Mouse (Mus musculus) heart, embryonic 15.5 days (tissue): ENCODE data around the gene Prune2. TPM values are rescaled to one million over a fixed set of nuclear protein-coding genes. Genes with fewer than 3 reads are reported as not detected.

Experiments used
- ATAC-seq: fragments of 200-750 bp; cut with Nextera tagmentation; replicated peaks from 2 replicates; pipeline ENCODE4 v1.8.0; 2017; ENCODE audit warnings: low read depth, moderate TSS enrichment; ENCODE audit not compliant: insufficient number of reproducible peaks, insufficient read depth, low FRiP score
- H3K27ac ChIP-seq: fragments of 300-500 bp; sonication (generic); 2 replicates; pipeline ENCODE4 v1.5.1; 2015; ENCODE audit warnings: mild to moderate bottlenecking, inconsistent platforms
- H3K27me3 ChIP-seq: fragments of 300-500 bp; sonication (generic); 2 replicates; pipeline ENCODE4 v1.6.1; 2015; ENCODE audit warnings: inconsistent platforms
- H3K36me3 ChIP-seq: fragments of 300-500 bp; sonication (generic); 2 replicates; pipeline ENCODE4 v1.6.1; 2015; ENCODE audit warnings: mild to moderate bottlenecking, inconsistent platforms
- H3K4me1 ChIP-seq: fragments of 300-500 bp; sonication (generic); replicated peaks from 2 replicates; pipeline ENCODE4 v1.6.1; 2015; ENCODE audit warnings: inconsistent platforms
- H3K4me2 ChIP-seq: fragments of 300-500 bp; sonication (generic); 2 replicates; pipeline ENCODE4 v1.6.1; 2015; ENCODE audit warnings: inconsistent platforms, mild to moderate bottlenecking, moderate library complexity
- H3K4me3 ChIP-seq: fragments of 300-500 bp; sonication (generic); 2 replicates; pipeline ENCODE4 v1.5.1; 2015; ENCODE audit warnings: mild to moderate bottlenecking, inconsistent platforms
- H3K9ac ChIP-seq: fragments of 300-500 bp; sonication (generic); 2 replicates; pipeline ENCODE4 v1.6.1; 2015; ENCODE audit warnings: mild to moderate bottlenecking, inconsistent platforms
- H3K9me3 ChIP-seq: fragments of 300-500 bp; sonication (generic); replicated peaks from 2 replicates; pipeline ENCODE4 v1.6.1; 2016; ENCODE audit warnings: inconsistent platforms
- WGBS: fragments of 180-500 bp; shearing (Covaris S2); methylation state at CpG from one replicate; pipeline ENCODE4 v1.1.7; 2015; ENCODE audit warnings: mixed read lengths; 5-methylcytosine and 5-hydroxymethylcytosine counted together
- polyA plus RNA-seq: library from polyadenylated mRNA; unstranded; fragments of >200 nt; fragmentation: Nextera tagmentation; extraction: Ambion mirVana; gene quantifications from 2 replicates; pipeline ENCODE4 v1.2.1, GENCODE M21; 2015

The Prune2 gene
- polyA plus RNA-seq, 1 experiment from 2014 or later, result 6.5 TPM

DNA sequence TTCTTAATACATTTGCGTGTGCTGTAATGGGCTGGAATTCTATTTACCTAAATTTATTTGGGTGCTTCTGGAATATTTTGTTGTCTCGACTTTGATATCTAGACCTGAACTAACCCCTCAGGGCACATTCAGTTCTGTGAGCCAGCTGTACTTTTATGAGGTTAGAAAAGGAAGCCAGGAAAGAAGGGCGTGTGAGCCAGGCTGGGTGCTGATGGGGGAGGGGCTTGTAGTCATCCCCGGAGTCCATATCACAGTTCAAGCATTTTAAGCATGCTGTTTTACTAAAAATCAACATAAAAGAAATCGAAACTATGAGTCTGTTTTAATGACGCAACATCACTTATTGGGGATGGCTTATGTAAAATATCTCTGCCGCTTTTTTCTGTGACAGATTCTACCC is 42.0 kb downstream of the Prune2 start:
- Histone ChIP-seq H3K27ac (no peak overlapping the region), H3K4me1 (no peaks in the 10 kb centered on the region), H3K27me3 (no peaks in the 10 kb centered on the region), H3K9me3 (no peaks in the 10 kb centered on the region), H3K9ac (no peak overlapping the region), H3K4me3 (no peak overlapping the region), H3K4me2 (no peak overlapping the region), H3K36me3 (no peaks in the 10 kb centered on the region)
- no peak for ATAC-seq
- WGBS, result 68% methylated on average over 7 of the region's 7 CpGs

DNA sequence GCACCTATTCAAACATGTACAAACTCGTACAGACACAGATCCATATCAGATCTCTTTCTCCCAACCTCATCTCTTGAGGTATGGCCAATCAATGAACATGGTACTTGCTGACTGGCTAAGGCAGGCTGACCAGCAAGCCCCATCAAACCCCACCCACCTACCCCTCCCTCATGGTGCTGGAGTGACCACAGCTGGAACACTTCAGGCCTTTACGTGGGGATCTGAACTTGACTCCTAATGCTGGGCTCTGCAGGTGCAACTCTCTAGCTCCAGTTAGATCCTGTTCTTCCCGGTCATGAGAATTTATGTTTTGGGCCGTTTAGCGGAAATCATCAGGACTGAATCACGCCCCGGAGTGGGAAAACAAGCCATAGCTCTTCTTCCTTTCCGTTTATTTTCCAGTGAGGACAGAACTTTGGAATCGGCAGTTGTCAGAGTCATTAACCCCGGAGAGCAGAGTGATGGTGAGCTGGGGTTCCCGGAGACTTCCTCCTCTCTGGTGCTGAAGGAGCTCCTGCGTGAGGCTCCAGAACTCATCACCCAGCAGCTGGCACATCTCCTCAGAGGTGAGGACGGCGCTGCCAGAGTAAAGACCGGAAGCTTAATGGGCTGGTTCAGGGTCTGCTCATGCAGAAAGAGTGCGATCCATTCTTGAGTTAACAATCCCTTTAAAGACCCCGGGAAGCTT is 50.4 kb downstream of the Prune2 start:
- no peaks in the 10 kb centered on the region for H3K36me3 ChIP-seq
- WGBS, result 67% methylated on average over 17 of the region's 17 CpGs
- no peak overlapping the region for H3K4me2 ChIP-seq
- peaks cover 4% of the 10 kb centered on the region for H3K4me1 ChIP-seq
- H3K9me3 ChIP-seq, result no peaks in the 10 kb centered on the region
- no peak for ATAC-seq
- no peak overlapping the region for H3K4me3 ChIP-seq
- H3K27me3 ChIP-seq, result no peaks in the 10 kb centered on the region
- H3K9ac ChIP-seq, result no peak overlapping the region
- H3K27ac ChIP-seq, result no peak overlapping the region

DNA sequence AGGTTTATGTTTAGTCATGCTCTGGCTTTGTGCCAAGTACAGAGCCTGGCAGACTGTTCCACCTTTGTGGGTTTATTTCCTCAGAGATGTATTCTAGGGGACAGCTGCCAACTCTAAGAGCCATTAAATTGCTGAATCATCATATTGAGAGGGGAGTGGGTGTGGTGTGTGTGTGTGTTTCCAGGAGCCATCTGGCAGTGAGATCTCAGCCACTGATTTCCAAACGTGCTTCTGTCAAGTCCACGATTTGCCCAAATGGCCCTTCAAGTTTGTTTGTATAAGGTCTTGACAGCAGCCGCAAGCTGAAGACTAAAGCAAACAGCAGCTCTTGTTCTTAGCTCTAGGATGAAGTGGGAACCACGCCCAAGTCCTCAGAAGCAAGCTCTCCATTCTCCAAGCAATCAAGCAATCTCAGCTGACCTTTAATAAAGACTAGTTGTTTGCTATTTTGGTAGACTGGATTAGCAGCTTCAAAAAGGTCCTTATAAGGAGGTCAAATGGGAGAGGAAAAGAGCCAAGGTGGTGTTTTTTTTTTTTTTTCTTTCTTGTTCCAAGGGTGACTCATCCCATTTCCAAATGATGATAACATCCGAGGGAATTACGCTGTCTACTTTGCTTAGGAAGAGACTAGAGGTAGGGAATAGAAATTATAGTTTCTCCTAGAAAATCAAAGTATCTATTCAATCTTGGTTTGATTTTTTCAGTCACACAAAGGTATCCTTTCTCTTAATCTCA is 55.5 kb downstream of the Prune2 start:
- no peak; the same call in 1 of the 2 replicates for ATAC-seq
- no peak overlapping the region for H3K4me3 ChIP-seq
- 12% methylated on average over 6 of the region's 6 CpGs for WGBS
- H3K36me3 ChIP-seq, result no peaks in the 10 kb centered on the region
- no peak overlapping the region for H3K4me2 ChIP-seq
- H3K27me3 ChIP-seq, result no peaks in the 10 kb centered on the region
- H3K27ac ChIP-seq, result no peak overlapping the region
- H3K9me3 ChIP-seq, result no peaks in the 10 kb centered on the region
- H3K9ac ChIP-seq, result no peak overlapping the region
- peaks cover 6% of the 10 kb centered on the region for H3K4me1 ChIP-seq

DNA sequence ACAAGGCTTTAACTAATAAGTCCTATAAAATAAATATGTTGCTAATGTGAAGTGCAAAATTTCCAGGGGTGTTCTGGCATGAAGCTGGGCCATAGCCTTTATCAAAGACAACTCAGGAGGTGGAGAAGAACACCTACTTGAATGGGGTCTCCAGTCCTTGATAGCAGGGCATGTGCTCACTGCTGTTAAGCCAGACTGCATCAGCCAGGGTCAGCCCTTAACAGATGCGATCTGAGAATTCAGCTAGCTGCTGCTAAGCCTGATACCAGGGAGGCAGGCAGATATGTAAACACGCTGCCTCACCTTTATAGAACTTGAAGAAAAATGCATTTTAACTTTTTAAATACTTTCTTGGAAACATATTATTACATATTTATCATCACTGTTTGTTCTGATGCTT is 57.2 kb downstream of the Prune2 start:
- no peaks in the 10 kb centered on the region for H3K27me3 ChIP-seq
- H3K36me3 ChIP-seq, result no peaks in the 10 kb centered on the region
- H3K9ac ChIP-seq, result no peak overlapping the region
- no peak overlapping the region for H3K4me3 ChIP-seq
- no peaks in the 10 kb centered on the region for H3K9me3 ChIP-seq
- peaks cover 6% of the 10 kb centered on the region for H3K4me1 ChIP-seq
- H3K4me2 ChIP-seq, result no peak overlapping the region
- ATAC-seq, result no peak
- 46% methylated on average over 2 of the region's 2 CpGs for WGBS
- no peak overlapping the region for H3K27ac ChIP-seq

DNA sequence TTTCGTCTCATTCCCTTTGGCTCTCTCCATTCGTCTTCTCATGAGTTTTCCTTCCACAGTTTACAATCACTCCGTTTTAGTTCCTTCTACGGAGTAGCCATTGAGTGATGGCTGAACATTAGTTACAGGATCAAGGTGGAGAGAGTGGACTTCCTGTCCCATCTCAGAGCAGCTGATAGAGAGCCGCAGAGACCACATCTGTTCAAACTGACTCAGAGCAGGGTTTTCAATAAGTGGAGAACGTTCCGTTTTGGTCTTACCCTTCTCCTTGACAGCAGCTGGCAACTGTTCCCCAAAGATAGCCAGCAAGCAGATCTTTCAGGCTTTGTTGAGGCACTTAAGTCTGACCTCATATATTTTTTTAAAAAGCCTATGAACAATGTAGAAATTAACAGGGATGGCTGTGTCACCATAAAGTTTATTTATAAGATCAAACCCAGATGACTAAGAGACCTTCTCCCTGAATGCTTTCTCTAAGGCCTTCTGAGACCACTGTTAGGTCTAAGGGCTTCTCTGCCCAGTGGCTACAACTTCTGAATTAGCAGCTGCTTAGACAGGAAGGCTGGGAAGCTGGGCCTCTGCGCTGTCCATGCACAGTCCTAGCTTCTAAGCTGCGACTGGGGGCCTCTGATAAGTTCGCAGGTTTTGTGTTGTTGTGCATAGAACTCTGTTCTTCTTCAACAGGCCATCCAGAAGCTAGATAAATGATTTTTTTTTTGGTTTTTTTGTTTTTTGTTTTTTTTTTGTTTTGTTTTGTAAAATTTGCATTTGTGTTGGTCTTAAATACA is 58.6 kb downstream of the Prune2 start:
- no peak for ATAC-seq
- Histone ChIP-seq H3K9me3 (no peaks in the 10 kb centered on the region), H3K27me3 (no peaks in the 10 kb centered on the region), H3K27ac (no peak overlapping the region), H3K4me2 (no peak overlapping the region), H3K9ac (no peak overlapping the region), H3K36me3 (no peaks in the 10 kb centered on the region), H3K4me3 (no peak overlapping the region), H3K4me1 (peaks cover 6% of the 10 kb centered on the region)
- 47% methylated on average over 10 of the region's 10 CpGs for WGBS

DNA sequence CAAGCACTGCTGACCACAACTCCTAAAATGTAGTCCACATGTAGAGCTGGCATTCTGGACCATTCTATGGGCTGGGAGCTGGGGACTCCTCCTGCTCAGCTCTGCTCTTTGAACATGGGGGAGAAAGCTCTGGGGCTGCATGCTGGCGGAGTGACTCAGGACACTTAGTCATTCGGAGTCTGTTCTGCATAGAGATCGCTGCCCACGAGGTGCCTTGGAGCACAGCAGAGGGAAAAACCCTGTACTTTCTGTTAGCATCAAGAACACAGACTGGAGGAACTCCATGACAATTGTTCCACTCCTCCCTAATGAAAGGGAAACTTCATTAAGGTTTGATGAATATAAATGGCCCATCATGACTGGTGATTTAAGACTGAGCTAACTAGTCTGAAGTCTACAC is 68.8 kb downstream of the Prune2 start:
- no peak overlapping the region for H3K4me3 ChIP-seq
- no peak overlapping the region for H3K4me2 ChIP-seq
- H3K27me3 ChIP-seq, result no peaks in the 10 kb centered on the region
- H3K4me1 ChIP-seq, result peaks cover 4% of the 10 kb centered on the region; the same call in 1 of the 2 replicates
- no peaks in the 10 kb centered on the region for H3K9me3 ChIP-seq
- no peak for ATAC-seq
- H3K9ac ChIP-seq, result no peak overlapping the region
- H3K36me3 ChIP-seq, result no peaks in the 10 kb centered on the region
- 69% methylated on average over 4 of the region's 4 CpGs for WGBS
- no peak overlapping the region for H3K27ac ChIP-seq

DNA sequence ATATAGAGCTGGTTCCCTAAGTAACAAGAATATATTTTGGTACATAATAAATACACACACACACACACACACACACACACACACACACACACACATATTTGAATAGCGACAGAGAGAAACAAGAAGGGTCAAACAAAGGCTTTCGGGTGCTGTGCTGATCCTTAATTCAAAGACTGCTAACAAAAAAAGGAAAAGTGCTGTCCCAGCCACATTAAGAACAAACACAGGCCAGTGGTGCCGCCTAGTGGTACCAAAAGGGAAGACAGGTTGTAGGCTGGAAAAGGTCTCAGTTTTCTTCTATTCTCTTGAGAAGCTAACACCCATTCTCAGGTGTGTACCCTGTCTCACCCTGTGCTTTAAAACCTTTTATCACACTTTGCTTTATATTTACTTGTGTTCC is 74.4 kb downstream of the Prune2 start:
- 11% methylated on average over 3 of the region's 3 CpGs for WGBS
- ATAC-seq, result no peak
- H3K27me3 ChIP-seq, result no peaks in the 10 kb centered on the region
- no peaks in the 10 kb centered on the region for H3K36me3 ChIP-seq
- peaks cover 4% of the 10 kb centered on the region; the same call in 1 of the 2 replicates for H3K4me1 ChIP-seq
- no peak overlapping the region for H3K9ac ChIP-seq
- no peak overlapping the region for H3K4me3 ChIP-seq
- H3K4me2 ChIP-seq, result no peak overlapping the region
- no peaks in the 10 kb centered on the region for H3K9me3 ChIP-seq
- no peak overlapping the region for H3K27ac ChIP-seq

DNA sequence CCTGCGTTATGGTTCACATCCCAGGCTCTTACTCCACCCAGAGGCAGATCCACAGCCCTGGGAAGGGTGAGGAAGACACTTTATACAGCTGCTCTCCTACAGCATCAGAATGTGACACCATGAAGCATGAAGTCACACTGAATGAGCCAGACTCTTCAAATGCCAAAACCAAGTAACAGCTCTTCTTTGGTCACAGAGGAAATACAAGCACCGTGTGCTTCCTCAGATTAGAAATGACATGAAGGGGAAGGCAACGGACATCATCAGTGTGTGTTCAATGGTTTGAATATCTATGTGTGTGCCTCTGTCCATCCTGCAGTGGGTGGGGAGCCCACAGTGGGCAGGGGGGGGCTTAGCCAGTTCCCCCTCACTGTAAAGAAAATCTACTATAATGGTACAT is 76.4 kb downstream of the Prune2 start:
- Histone ChIP-seq H3K9ac (no peak overlapping the region), H3K27me3 (no peaks in the 10 kb centered on the region), H3K27ac (no peak overlapping the region), H3K9me3 (no peaks in the 10 kb centered on the region), H3K4me3 (no peak overlapping the region), H3K4me2 (no peak overlapping the region), H3K4me1 (peaks cover 4% of the 10 kb centered on the region; the same call in 1 of the 2 replicates), H3K36me3 (no peaks in the 10 kb centered on the region)
- WGBS, result 51% methylated on average over 3 of the region's 3 CpGs
- no peak for ATAC-seq

DNA sequence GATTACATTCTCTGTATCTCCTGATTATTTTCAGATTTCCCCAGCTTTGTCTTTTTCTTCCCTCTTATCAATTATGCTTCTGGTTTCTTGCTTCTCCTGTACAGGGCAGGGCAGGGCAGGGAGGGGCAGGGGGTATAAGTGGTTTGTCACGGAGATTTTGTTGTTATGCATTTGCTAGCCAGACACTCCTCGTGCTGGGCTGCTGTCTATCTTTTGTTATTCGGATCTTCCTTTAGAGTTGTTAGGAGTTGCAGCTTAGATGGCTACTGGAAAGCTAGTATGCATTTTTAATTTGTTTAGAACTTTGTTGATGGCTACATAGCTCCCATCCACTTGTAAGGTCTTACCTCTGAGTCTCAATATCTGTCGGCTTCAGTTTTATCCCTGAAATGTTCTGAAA is 91.0 kb downstream of the Prune2 start:
- no peak overlapping the region for H3K9ac ChIP-seq
- H3K4me2 ChIP-seq, result no peak overlapping the region
- no peak for ATAC-seq
- no peak overlapping the region for H3K4me3 ChIP-seq
- H3K9me3 ChIP-seq, result no peaks in the 10 kb centered on the region
- H3K4me1 ChIP-seq, result no peaks in the 10 kb centered on the region
- H3K36me3 ChIP-seq, result no peaks in the 10 kb centered on the region
- no peaks in the 10 kb centered on the region for H3K27me3 ChIP-seq
- WGBS, result 72% methylated on average over 4 of the region's 4 CpGs
- no peak overlapping the region for H3K27ac ChIP-seq

DNA sequence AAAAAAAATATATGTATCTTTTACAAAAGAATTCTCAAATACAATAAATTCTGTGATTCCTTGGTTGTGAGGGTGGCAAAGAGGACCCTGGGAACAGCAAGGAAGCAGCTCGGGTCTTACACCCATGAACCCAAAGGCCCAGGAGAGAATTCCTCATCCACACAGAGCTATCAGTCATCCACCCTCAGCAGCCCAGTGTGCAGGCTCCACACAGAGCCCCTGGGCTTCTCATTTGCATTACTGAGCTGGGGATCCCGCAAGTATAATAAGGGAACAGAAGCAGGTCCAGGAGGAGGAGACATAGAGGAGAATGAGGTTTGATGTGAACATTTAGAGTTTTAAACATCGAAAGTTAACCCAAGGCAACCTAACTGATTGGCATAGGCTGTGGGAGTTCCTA is 100.0 kb downstream of the Prune2 start:
- Histone ChIP-seq H3K9me3 (no peaks in the 10 kb centered on the region), H3K27me3 (no peaks in the 10 kb centered on the region), H3K9ac (no peak overlapping the region), H3K4me1 (no peaks in the 10 kb centered on the region), H3K27ac (no peak overlapping the region), H3K4me3 (no peak overlapping the region), H3K4me2 (no peak overlapping the region), H3K36me3 (no peaks in the 10 kb centered on the region)
- ATAC-seq, result no peak
- 55% methylated on average over 3 of the region's 3 CpGs for WGBS

DNA sequence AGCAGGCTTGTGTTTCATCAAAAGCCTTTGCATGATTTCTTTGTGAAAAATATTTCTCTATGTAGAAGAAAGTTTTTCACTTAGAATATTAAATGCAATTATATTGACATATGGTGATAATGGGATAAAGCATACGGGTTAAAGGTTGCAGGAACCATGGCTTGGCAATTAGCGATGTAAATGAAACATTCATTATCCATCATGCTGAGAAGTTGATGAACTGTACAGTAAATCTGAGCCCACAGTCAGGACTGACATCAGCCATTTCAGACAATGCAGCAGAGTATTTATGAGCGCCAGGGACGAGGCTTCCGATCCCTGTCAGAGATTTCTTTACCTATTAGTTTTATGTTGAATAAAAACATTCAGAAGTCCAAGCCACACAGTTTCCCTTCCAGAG is 104.2 kb downstream of the Prune2 start:
- Histone ChIP-seq H3K27ac (no peak overlapping the region), H3K4me2 (no peak overlapping the region), H3K27me3 (no peaks in the 10 kb centered on the region), H3K4me1 (no peaks in the 10 kb centered on the region), H3K36me3 (no peaks in the 10 kb centered on the region), H3K9me3 (no peaks in the 10 kb centered on the region), H3K4me3 (no peak overlapping the region), H3K9ac (no peak overlapping the region)
- 89% methylated on average over 5 of the region's 5 CpGs for WGBS
- ATAC-seq, result no peak
